Mouse (Mus musculus): ENCODE data around the gene Henmt1. TPM values are rescaled to one million over a fixed set of nuclear protein-coding genes. Genes with fewer than 3 reads are reported as not detected.

Gene Henmt1
- polyA plus RNA-seq, 1 experiment from 2014 or later: 1.6 TPM

DNA sequence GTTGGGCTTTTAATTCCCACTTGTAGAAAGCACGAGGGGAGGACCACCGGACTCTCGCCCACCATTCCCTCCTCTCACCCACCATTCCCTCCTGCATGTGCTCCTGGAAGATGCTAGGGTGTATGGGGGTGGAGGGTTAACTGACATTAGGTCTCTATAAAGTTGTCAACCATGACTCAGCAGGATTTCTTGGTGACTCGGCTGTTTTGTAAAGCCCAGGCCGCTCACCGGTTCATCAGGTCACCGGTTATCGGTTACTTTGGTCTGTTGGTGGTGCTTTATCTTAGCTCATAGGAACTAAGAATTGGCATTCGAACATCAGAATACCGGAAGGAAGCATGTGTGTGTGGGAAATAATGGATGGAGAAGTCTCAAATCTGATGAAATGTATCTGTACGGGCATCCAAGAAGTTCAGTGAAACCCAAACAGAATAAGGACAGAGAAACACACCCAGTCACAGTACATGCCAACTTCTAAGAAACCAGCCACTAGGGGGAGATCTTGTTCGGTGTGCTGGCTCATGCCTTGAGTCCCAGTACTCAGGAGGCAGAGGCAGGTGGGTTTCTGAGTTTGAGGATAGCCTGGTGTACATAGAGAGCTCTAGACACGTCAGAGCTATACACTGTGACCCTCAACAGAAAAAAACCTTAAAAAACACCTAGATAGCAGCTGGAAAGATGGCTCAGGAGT is 37.8 kb downstream of the Henmt1 start:
- H3K9me3 ChIP-seq: no peaks in the 10 kb centered on the region
- H3K9ac ChIP-seq: no peak overlapping the region
- H3K27me3 ChIP-seq: no peaks in the 10 kb centered on the region
- H3K4me2 ChIP-seq (replicated peaks): no peak overlapping the region
- no peak for ATAC-seq (ENCODE audit: insufficient number of reproducible peaks, insufficient read depth, low FRiP score, low TSS enrichment)
- peaks cover 31% of the 10 kb centered on the region for H3K36me3 ChIP-seq
- H3K4me3 ChIP-seq: no peak overlapping the region
- H3K27ac ChIP-seq: no peak overlapping the region
- 94% methylated on average over 13 of the region's 13 CpGs for WGBS
- H3K4me1 ChIP-seq: no peaks in the 10 kb centered on the region

DNA sequence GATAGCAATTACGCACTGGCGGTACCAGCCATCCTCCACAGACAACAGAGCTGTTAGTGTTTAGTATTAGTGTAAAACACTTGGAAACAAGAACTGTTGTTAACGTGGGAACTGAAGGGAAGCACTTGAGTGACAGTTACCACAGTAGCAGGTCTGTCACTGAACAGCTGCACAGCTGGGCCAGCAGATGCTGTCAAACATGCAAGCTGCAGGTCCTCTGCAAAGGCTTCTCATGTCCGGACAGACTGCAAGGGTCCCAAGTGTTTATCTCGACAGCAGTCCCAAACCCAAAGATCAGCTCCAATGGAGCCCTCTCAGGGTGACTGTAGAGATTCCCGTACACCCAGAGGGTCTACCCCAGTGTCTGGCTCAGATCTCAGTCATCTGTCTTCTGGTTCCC is 42.3 kb downstream of the Henmt1 start:
- Histone ChIP-seq H3K4me2 (replicated peaks) (no peak overlapping the region), H3K27me3 (no peaks in the 10 kb centered on the region), H3K27ac (no peak overlapping the region), H3K4me1 (no peaks in the 10 kb centered on the region), H3K4me3 (no peak overlapping the region), H3K9me3 (no peaks in the 10 kb centered on the region), H3K9ac (no peak overlapping the region), H3K36me3 (peaks cover 38% of the 10 kb centered on the region)
- no peak for ATAC-seq (ENCODE audit: insufficient number of reproducible peaks, insufficient read depth, low FRiP score, low TSS enrichment)
- WGBS: 87% methylated on average over 6 of the region's 6 CpGs

DNA sequence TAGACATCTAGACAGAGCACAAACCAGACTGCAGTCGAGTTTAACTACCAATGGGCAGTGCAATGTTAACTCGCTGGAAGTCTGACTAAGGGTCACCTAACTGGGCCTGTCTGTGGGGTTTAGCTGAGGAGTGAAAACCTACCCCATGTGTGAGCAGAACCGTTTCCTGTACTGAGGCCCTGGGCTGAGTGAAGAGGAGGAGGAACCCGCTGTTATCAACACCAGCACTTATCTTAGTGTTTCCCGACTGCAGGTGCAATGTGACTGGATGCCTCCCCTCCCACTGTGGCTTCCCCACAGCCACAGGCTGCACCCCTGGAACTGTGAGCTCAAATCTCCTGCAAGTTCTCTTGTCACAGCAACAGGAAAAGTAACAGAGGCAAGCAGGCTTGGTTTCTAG is 44.3 kb downstream of the Henmt1 start:
- 80% methylated on average over 5 of the region's 5 CpGs for WGBS
- H3K4me2 ChIP-seq (replicated peaks): no peak overlapping the region
- ATAC-seq (ENCODE audit: insufficient number of reproducible peaks, insufficient read depth, low FRiP score, low TSS enrichment): no peak
- no peak overlapping the region for H3K4me3 ChIP-seq
- H3K9me3 ChIP-seq: no peaks in the 10 kb centered on the region
- H3K36me3 ChIP-seq: peaks cover 31% of the 10 kb centered on the region
- H3K4me1 ChIP-seq: no peaks in the 10 kb centered on the region
- H3K27me3 ChIP-seq: no peaks in the 10 kb centered on the region
- H3K9ac ChIP-seq: no peak overlapping the region
- H3K27ac ChIP-seq: no peak overlapping the region

DNA sequence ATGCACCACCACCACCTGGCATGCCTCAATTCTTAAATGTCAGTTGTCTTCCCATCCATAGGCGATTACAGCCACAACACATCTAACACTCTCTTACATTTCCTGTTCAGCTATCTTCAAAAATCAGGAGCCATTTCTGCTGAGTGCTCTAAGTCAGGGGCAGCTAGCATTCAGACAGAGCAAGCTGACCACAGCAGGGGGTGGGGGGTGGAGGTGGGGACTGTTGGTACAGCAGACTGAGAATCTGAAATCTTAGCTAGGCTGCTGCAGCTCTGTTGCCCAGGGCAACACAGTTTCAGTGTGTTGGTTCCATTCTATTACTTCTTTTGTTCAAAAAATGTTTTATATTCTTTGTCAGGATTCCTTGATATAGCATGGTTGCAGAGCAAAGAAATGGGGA is 46.9 kb downstream of the Henmt1 start:
- H3K27me3 ChIP-seq: no peaks in the 10 kb centered on the region
- H3K9ac ChIP-seq: no peak overlapping the region
- H3K9me3 ChIP-seq: no peaks in the 10 kb centered on the region
- no peaks in the 10 kb centered on the region for H3K4me1 ChIP-seq
- WGBS: 94% methylated on average over 1 of the region's 1 CpGs
- H3K4me3 ChIP-seq: no peak overlapping the region
- no peak for ATAC-seq (ENCODE audit: insufficient number of reproducible peaks, insufficient read depth, low FRiP score, low TSS enrichment)
- no peak overlapping the region for H3K4me2 ChIP-seq (replicated peaks)
- H3K27ac ChIP-seq: no peak overlapping the region
- H3K36me3 ChIP-seq: peaks cover 28% of the 10 kb centered on the region

DNA sequence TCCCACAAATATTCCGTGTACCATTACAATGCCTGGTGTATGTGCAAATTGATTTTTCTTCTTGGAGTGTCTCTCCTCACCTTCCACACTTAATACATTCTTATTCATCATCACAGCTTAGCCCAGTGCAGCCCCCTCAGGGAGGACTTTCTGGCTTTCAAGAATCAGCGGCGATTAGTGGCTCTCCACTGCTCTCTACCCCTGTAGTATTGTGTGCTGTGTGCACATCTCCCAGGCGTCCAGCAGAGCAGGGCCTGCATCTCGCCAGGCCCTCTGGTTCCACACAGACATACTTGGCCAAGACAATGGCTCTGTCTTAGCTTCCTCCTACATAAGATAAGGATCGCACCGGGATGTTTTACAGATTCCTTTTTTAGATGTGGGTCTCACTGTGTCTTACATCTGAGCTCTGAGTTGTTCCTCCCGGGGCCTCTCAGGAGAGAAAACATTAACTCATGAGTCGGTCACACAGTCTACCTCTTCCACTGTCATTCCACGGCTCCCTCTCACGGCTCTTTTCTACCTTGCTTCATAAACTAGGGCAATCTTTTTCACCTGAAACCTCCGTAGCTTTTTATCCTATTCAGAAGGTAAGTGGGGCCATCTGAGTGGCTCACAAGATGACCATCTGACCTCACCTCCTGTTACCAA is 47.5 kb downstream of the Henmt1 start:
- ATAC-seq (ENCODE audit: insufficient number of reproducible peaks, insufficient read depth, low FRiP score, low TSS enrichment): no peak
- Histone ChIP-seq H3K36me3 (peaks cover 32% of the 10 kb centered on the region), H3K27ac (no peak overlapping the region), H3K9me3 (no peaks in the 10 kb centered on the region), H3K27me3 (no peaks in the 10 kb centered on the region), H3K4me1 (no peaks in the 10 kb centered on the region), H3K4me2 (replicated peaks) (no peak overlapping the region), H3K9ac (no peak overlapping the region), H3K4me3 (no peak overlapping the region)
- WGBS: 78% methylated on average over 12 of the region's 12 CpGs

DNA sequence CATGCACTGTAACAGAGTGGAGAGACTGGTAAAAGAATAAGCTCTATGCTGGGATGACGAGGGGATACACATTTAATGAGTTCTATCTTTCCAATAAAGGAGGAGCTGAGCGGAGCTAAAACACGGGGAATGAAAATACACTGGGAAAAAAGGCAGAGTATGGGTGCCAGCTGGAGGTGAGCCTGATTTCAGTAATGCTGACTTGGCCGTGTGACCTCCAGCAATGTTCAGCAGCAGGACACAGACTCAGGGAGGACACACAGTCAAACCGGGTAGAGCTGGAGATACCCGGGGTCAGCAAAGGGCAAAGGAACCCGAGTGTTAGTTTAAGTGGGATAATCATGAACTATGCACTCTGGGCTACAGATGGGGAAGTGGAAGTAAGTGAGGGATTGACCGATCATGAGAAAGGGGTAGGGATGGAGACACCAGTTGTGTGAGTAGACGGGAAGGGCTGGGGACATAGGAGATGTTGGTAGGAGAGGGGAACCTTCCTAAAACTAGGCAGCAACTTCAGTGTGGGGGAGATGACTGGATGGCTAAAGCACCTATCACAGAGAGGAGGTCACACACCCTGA is 50.4 kb downstream of the Henmt1 start:
- no peak overlapping the region for H3K4me2 ChIP-seq (replicated peaks)
- H3K9me3 ChIP-seq: no peaks in the 10 kb centered on the region
- no peak overlapping the region for H3K4me3 ChIP-seq
- H3K27ac ChIP-seq: no peak overlapping the region
- ATAC-seq (ENCODE audit: insufficient number of reproducible peaks, insufficient read depth, low FRiP score, low TSS enrichment): no peak
- no peak overlapping the region for H3K9ac ChIP-seq
- H3K27me3 ChIP-seq: no peaks in the 10 kb centered on the region
- peaks cover 28% of the 10 kb centered on the region for H3K36me3 ChIP-seq
- WGBS: 84% methylated on average over 9 of the region's 9 CpGs
- no peaks in the 10 kb centered on the region for H3K4me1 ChIP-seq

DNA sequence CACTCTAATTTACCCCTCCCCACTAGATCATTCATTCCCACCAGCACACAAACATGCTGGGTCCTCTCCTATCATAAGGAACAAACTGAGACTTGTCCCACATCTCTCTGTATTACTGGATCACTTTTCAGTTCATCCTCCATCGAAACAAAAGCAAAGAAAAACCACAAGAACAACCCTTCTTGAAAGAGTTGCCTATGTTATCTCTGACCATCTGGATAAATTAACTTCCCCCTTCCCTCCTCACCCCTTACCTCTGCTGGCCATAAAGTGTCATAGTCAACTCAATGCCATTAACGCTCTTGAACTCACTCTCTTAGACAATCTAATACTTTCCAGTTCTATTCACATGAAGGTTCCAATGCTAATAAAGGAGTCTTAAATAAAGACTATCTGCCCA is 54.8 kb downstream of the Henmt1 start:
- WGBS: 89% methylated on average over 2 of the region's 2 CpGs

DNA sequence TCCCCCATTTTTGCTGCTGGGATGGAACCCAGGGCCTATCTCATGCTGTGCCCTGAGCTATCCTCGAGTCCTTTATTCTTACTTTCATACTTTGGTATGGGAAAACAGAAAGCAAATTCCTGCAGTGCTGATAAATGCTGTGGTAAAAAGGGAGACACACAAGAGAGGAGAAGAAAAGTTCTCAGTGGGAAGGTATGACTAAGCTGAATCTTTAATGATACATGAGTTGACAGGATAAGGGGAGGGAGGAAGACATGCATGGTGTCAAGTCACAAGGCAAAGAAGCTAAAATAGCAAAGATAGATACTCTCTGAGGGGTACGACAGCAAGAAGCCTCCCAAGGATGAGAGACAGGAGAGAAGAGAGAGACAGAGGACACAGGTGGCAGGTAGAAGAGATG is 55.7 kb downstream of the Henmt1 start:
- 81% methylated on average over 2 of the region's 2 CpGs for WGBS
- no peak for ATAC-seq (ENCODE audit: insufficient number of reproducible peaks, insufficient read depth, low FRiP score, low TSS enrichment)

More for the DNA sequence above, 54.8 kb downstream of the Henmt1 start:
- no peak overlapping the region for H3K27ac ChIP-seq
- H3K36me3 ChIP-seq: peaks cover 15% of the 10 kb centered on the region
- H3K4me2 ChIP-seq (replicated peaks): no peak overlapping the region
- no peaks in the 10 kb centered on the region for H3K4me1 ChIP-seq
- no peak overlapping the region for H3K9ac ChIP-seq
- no peak overlapping the region for H3K4me3 ChIP-seq
- H3K27me3 ChIP-seq: no peaks in the 10 kb centered on the region
- no peaks in the 10 kb centered on the region for H3K9me3 ChIP-seq
- ATAC-seq (ENCODE audit: insufficient number of reproducible peaks, insufficient read depth, low FRiP score, low TSS enrichment): no peak

DNA sequence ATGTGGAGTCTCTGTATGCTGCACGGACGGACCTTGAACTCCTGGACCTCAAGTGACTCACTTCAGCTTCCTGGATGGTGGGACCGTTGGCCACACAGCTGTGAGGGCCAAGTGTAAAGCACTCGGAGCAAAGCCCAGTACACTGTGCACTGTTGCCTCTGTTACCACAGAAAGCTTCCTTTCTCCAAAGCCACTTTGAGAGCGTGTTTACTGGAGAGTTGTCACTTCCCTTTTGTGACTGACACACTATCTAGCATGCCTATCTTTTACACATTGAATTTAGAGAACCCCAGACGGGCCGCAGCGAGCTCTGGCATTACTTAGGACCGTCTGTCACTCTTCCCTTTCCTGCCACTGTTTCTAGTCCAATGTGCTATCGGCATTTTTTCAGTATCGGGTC is 57.6 kb downstream of the Henmt1 start:
- 76% methylated on average over 11 of the region's 11 CpGs for WGBS
- no peak for ATAC-seq (ENCODE audit: insufficient number of reproducible peaks, insufficient read depth, low FRiP score, low TSS enrichment)
- Histone ChIP-seq H3K4me3 (no peak overlapping the region), H3K36me3 (peaks cover 9% of the 10 kb centered on the region; the same call in 1 of the 2 replicates), H3K4me1 (no peaks in the 10 kb centered on the region), H3K9me3 (no peaks in the 10 kb centered on the region), H3K27me3 (no peaks in the 10 kb centered on the region), H3K9ac (no peak overlapping the region), H3K27ac (no peak overlapping the region), H3K4me2 (replicated peaks) (no peak overlapping the region)

More for the DNA sequence above, 55.7 kb downstream of the Henmt1 start:
- no peaks in the 10 kb centered on the region for H3K27me3 ChIP-seq
- no peak overlapping the region for H3K9ac ChIP-seq
- H3K4me3 ChIP-seq: no peak overlapping the region
- peaks cover 15% of the 10 kb centered on the region for H3K36me3 ChIP-seq
- no peak overlapping the region for H3K4me2 ChIP-seq (replicated peaks)
- H3K9me3 ChIP-seq: no peaks in the 10 kb centered on the region
- H3K4me1 ChIP-seq: no peaks in the 10 kb centered on the region
- no peak overlapping the region for H3K27ac ChIP-seq

DNA sequence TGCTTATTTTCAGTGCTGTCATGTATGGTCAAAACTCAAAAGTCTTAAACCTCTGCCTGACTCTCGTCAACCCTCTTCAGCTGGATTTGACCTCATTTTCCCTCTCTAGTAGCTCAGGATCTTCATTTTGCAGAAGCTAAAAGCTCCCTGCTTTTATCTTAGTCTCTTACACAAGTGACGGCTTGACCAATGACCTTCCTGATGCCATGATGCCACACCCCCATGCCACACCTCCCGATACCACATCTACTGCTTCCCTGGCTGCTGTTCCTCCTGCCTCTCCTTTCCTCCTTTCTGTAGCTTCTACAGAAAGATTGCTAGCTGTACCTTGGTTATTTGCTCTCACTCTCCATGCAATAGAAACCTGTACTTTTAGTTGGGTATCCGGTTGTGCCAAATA is 58.1 kb downstream of the Henmt1 start:
- Histone ChIP-seq H3K4me1 (no peaks in the 10 kb centered on the region), H3K27ac (no peak overlapping the region), H3K9me3 (no peaks in the 10 kb centered on the region), H3K4me3 (no peak overlapping the region), H3K9ac (no peak overlapping the region), H3K36me3 (peaks cover 9% of the 10 kb centered on the region; the same call in 1 of the 2 replicates), H3K27me3 (no peaks in the 10 kb centered on the region), H3K4me2 (replicated peaks) (no peak overlapping the region)
- 63% methylated on average over 4 of the region's 4 CpGs for WGBS
- ATAC-seq (ENCODE audit: insufficient number of reproducible peaks, insufficient read depth, low FRiP score, low TSS enrichment): no peak

DNA sequence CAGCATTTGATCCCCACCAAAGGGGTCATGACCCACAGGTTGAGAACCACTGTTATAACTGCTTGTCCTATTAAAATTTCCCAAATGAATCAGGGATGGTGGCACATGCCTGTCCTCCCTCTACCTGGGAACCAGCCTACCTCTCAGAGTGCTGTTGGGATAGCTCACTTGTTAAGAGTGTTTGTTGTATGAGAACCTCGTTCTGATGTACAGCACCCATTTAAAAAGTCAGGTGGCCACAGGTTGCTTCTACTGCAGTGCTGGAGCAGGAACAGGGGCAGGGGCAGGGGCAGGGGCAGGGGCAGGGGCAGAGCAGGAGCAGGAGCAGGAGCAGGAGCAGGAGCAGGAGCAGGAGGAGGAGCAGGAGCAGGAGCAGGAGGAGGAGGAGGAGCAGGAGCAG is 59.5 kb downstream of the Henmt1 start:
- Histone ChIP-seq H3K4me1 (no peaks in the 10 kb centered on the region), H3K27me3 (no peaks in the 10 kb centered on the region), H3K27ac (no peak overlapping the region), H3K4me3 (no peak overlapping the region), H3K9ac (no peak overlapping the region), H3K9me3 (no peaks in the 10 kb centered on the region), H3K4me2 (replicated peaks) (no peak overlapping the region), H3K36me3 (peaks cover 9% of the 10 kb centered on the region; the same call in 1 of the 2 replicates)
- WGBS: 86% methylated on average over 1 of the region's 1 CpGs
- no peak for ATAC-seq (ENCODE audit: insufficient number of reproducible peaks, insufficient read depth, low FRiP score, low TSS enrichment)

DNA sequence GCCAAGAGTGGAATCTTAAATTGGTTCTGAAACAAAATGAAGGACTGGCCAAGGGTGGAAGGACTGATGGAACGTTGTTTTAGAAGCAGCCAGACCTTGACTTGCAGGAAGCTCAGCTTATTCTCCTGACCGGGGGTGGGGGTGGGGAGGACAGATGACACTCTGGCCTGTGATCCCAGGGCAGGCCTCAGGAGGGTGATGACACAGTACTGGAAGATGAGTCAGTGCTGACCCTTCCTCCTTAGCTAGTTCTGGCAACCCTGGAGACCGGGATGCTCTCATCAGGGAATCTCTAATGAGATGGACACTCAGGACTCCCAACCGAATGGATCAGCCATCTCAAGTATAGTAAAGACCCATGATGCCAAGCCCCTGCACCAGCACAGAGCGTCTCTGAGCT is 66.1 kb downstream of the Henmt1 start:
- WGBS: 84% methylated on average over 5 of the region's 5 CpGs
- no peak overlapping the region for H3K4me3 ChIP-seq
- ATAC-seq (ENCODE audit: insufficient number of reproducible peaks, insufficient read depth, low FRiP score, low TSS enrichment): no peak
- peaks cover 4% of the 10 kb centered on the region; the same call in 1 of the 2 replicates for H3K36me3 ChIP-seq
- no peak overlapping the region for H3K27ac ChIP-seq
- no peaks in the 10 kb centered on the region for H3K9me3 ChIP-seq
- H3K4me2 ChIP-seq (replicated peaks): no peak overlapping the region
- no peaks in the 10 kb centered on the region for H3K27me3 ChIP-seq
- H3K4me1 ChIP-seq: no peaks in the 10 kb centered on the region
- no peak overlapping the region for H3K9ac ChIP-seq
